Mouse (Mus musculus) liver, embryonic 16.5 days (tissue): Measurements from ENCODE around the gene Dlg5. TPM values are rescaled to one million over a fixed set of nuclear protein-coding genes. Genes with fewer than 3 reads are reported as not detected.

Experiments used
- ATAC-seq: fragments of 200-750 bp; cut with Nextera tagmentation; 2 replicates; pipeline ENCODE4 v1.8.0; 2017; ENCODE audit warnings: low read depth, mild to moderate bottlenecking, moderate number of reproducible peaks, moderate library complexity
- H3K27ac ChIP-seq: fragments of 300-500 bp; sonication (generic); 2 replicates; pipeline ENCODE4 v1.5.1; 2014; ENCODE audit warnings: mild to moderate bottlenecking, low read length
- H3K27me3 ChIP-seq: fragments of 300-500 bp; sonication (generic); 2 replicates; pipeline ENCODE4 v1.6.1; 2014; ENCODE audit warnings: low read depth, low read length, mixed read lengths; ENCODE audit not compliant: control insufficient read depth, insufficient read depth
- H3K36me3 ChIP-seq: fragments of 300-500 bp; sonication (generic); 2 replicates; pipeline ENCODE4 v1.6.1; 2014; ENCODE audit warnings: mild to moderate bottlenecking; ENCODE audit not compliant: control insufficient read depth, insufficient read depth
- H3K4me1 ChIP-seq: fragments of 300-500 bp; sonication (generic); 2 replicates; pipeline ENCODE4 v1.6.1; 2014; ENCODE audit warnings: low read depth, low read length, mixed read lengths; ENCODE audit not compliant: control insufficient read depth
- H3K4me2 ChIP-seq: fragments of 300-500 bp; sonication (generic); 2 replicates; pipeline ENCODE4 v1.6.1; 2014; ENCODE audit warnings: low read depth, low read length, mixed read lengths
- H3K4me3 ChIP-seq: fragments of 300-500 bp; sonication (generic); 2 replicates; pipeline ENCODE4 v1.5.1; 2014; ENCODE audit warnings: low read depth, mild to moderate bottlenecking, low read length
- H3K9ac ChIP-seq: fragments of 300-500 bp; sonication (generic); 2 replicates; pipeline ENCODE4 v1.6.1; 2014; ENCODE audit warnings: low read depth, low read length
- H3K9me3 ChIP-seq: fragments of 300-500 bp; sonication (generic); replicated peaks from 2 replicates; pipeline ENCODE4 v1.6.1; 2016; ENCODE audit warnings: low read length; ENCODE audit not compliant: control insufficient read depth
- WGBS: fragments of 180-500 bp; shearing (Covaris S2); extraction: QIAGEN DNeasy Blood & Tissue Kit; methylation state at CpG from one replicate; pipeline ENCODE4 v1.1.7; 2014; ENCODE audit not compliant: insufficient replicate concordance; 5-methylcytosine and 5-hydroxymethylcytosine counted together
- polyA plus RNA-seq: library from polyadenylated mRNA; unstranded; fragments of >200 nt; fragmentation: Nextera tagmentation; extraction: Ambion mirVana; gene quantifications from 2 replicates; pipeline ENCODE4 v1.2.1, GENCODE M21; 2015

Dlg5 gene
- polyA plus RNA-seq, 1 experiment from 2014 or later: 0.77 TPM

- no peak for ATAC-seq
- 62% methylated on average over 7 of the region's 7 CpGs for WGBS
- Histone ChIP-seq H3K9ac (no peak overlapping the region), H3K4me2 (no peak overlapping the region), H3K9me3 (no peaks in the 10 kb centered on the region), H3K27me3 (no peaks in the 10 kb centered on the region), H3K27ac (no peak overlapping the region), H3K4me3 (no peak overlapping the region), H3K36me3 (no peaks in the 10 kb centered on the region), H3K4me1 (peaks cover 8% of the 10 kb centered on the region)
Measured at GRCm38 (mm10) chr14:24134623-24135290, 111.0 kb downstream of the Dlg5 start.

DNA sequence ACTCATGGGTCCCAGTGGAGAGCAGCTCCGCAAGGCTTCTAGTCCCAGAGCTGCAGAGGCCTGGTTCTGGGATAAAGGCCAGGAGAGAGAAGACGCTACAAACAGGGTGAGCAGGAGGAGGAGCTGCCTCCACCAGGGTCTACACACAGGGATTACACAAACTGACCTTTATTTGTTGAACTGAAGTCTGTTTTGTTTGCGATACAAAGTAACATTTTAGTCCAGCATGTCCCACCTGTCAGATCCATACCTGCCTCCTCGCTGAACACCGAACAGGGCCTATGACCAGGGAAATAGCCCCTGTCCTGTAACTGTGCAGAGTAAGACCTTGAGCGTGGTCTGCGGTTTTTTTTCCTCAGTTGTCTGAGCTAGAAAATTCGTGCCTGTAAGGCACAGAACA, 111.9 kb downstream of the Dlg5 start:
- no peak overlapping the region for H3K4me3 ChIP-seq
- H3K4me1 ChIP-seq: no peaks in the 10 kb centered on the region
- H3K27me3 ChIP-seq: no peaks in the 10 kb centered on the region
- no peaks in the 10 kb centered on the region for H3K9me3 ChIP-seq
- H3K27ac ChIP-seq: no peak overlapping the region
- no peak overlapping the region for H3K9ac ChIP-seq
- H3K36me3 ChIP-seq: no peaks in the 10 kb centered on the region
- WGBS: 64% methylated on average over 8 of the region's 8 CpGs
- peak; percentile 65 for ATAC-seq
- no peak overlapping the region for H3K4me2 ChIP-seq

DNA sequence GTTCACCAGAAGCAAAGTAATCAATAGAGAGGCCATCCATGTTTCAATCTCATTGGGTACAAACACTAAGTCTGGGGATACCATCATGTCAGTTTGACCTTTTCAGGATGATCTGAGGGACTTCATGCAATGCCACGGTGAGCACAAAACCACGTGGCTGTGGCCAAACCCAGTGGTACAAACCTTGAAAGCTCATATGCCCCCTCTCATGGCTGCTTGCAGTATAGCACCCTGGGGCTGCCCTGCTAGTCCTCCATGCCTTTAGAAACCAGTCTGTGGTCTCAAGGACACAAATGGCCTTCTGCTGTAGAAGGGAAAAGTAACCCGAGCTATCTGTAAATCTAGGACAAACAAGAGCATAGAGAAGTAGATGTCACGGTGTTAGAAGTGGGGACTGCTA, 113.6 kb downstream of the Dlg5 start:
- Histone ChIP-seq H3K4me2 (no peak overlapping the region), H3K27ac (no peak overlapping the region), H3K27me3 (no peaks in the 10 kb centered on the region), H3K4me1 (no peaks in the 10 kb centered on the region), H3K9me3 (no peaks in the 10 kb centered on the region), H3K4me3 (no peak overlapping the region), H3K36me3 (no peaks in the 10 kb centered on the region), H3K9ac (no peak overlapping the region)
- ATAC-seq: no peak
- 19% methylated on average over 4 of the region's 4 CpGs for WGBS

- no peaks in the 10 kb centered on the region for H3K4me1 ChIP-seq
- no peak overlapping the region for H3K4me3 ChIP-seq
- no peak overlapping the region for H3K9ac ChIP-seq
- no peak for ATAC-seq
- 50% methylated on average over 2 of the region's 2 CpGs for WGBS
- no peaks in the 10 kb centered on the region for H3K27me3 ChIP-seq
- no peaks in the 10 kb centered on the region for H3K9me3 ChIP-seq
- no peak overlapping the region for H3K4me2 ChIP-seq
- no peaks in the 10 kb centered on the region for H3K36me3 ChIP-seq
- H3K27ac ChIP-seq: no peak overlapping the region
Measured at GRCm38 (mm10) chr14:24125069-24125468, 120.7 kb downstream of the Dlg5 start.

- WGBS: 28% methylated on average over 1 of the region's 1 CpGs
- no peak overlapping the region for H3K9ac ChIP-seq
- H3K36me3 ChIP-seq: no peaks in the 10 kb centered on the region
- H3K4me2 ChIP-seq: no peak overlapping the region
- no peaks in the 10 kb centered on the region for H3K27me3 ChIP-seq
- no peaks in the 10 kb centered on the region for H3K9me3 ChIP-seq
- H3K4me1 ChIP-seq: no peaks in the 10 kb centered on the region
- no peak overlapping the region for H3K4me3 ChIP-seq
- no peak overlapping the region for H3K27ac ChIP-seq
- no peak for ATAC-seq
Measured at GRCm38 (mm10) chr14:24124171-24124570, 121.5 kb downstream of the Dlg5 start.

DNA sequence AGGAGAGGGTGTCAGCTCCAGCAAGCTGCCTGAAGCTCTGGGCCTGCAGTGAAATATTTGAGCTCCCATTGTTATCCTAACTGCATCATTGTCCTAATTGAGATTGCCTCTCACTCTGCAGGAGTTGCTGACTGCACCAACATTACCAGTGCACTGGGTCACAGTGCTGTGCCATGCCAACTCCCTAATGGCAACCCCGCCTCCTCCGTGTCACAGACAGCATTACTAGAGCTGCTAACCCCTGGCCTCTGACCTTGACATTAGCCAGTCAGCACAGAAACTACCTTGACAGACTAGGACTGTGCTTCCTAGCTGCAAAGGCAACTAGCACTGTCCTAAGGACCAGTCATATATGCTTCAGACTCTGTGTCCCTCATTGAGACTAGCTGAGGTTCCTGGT, 139.0 kb downstream of the Dlg5 start:
- H3K4me1 ChIP-seq: no peaks in the 10 kb centered on the region
- WGBS: 55% methylated on average over 2 of the region's 2 CpGs

GRCm38 (mm10) chr14:24098828-24099227, 146.9 kb downstream of the Dlg5 start:
- no peak for ATAC-seq
- Histone ChIP-seq H3K9ac (no peak overlapping the region), H3K27me3 (no peaks in the 10 kb centered on the region), H3K4me2 (no peak overlapping the region), H3K9me3 (no peaks in the 10 kb centered on the region), H3K4me3 (no peak overlapping the region), H3K4me1 (no peaks in the 10 kb centered on the region), H3K36me3 (no peaks in the 10 kb centered on the region), H3K27ac (no peak overlapping the region)
- 49% methylated on average over 4 of the region's 4 CpGs for WGBS

More for the DNA sequence above, 139.0 kb downstream of the Dlg5 start:
- Histone ChIP-seq H3K27me3 (no peaks in the 10 kb centered on the region), H3K36me3 (no peaks in the 10 kb centered on the region), H3K9ac (no peak overlapping the region), H3K4me2 (no peak overlapping the region), H3K9me3 (no peaks in the 10 kb centered on the region), H3K27ac (no peak overlapping the region), H3K4me3 (no peak overlapping the region)
- no peak for ATAC-seq

GRCm38 (mm10) chr14:24094656-24095055, 151.1 kb downstream of the Dlg5 start:
- no peak overlapping the region for H3K9ac ChIP-seq
- no peaks in the 10 kb centered on the region; the same call in 1 of the 2 replicates for H3K4me1 ChIP-seq
- no peaks in the 10 kb centered on the region for H3K9me3 ChIP-seq
- 90% methylated on average over 1 of the region's 1 CpGs for WGBS
- H3K27ac ChIP-seq: no peak overlapping the region
- H3K4me2 ChIP-seq: no peak overlapping the region
- H3K4me3 ChIP-seq: no peak overlapping the region
- no peak for ATAC-seq
- no peaks in the 10 kb centered on the region for H3K27me3 ChIP-seq
- H3K36me3 ChIP-seq: no peaks in the 10 kb centered on the region

DNA sequence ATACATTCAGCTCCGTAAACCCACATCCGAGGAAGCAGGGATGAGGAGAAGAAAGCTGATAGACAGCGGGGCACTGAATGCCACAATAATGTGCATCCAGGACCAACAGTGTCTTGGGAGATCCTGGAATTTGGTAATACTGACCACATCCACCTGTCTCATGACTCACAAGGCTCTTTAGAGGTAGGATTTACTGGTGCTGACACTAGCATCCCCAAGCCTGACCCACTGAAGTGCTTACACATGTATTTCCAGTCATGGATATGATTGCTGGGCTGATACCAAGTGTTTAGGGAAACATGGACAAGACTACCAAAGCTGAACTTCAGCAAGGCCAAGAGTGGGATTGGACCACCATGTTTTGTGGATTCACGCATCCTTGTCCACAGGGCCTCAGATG, 152.5 kb downstream of the Dlg5 start:
- Histone ChIP-seq H3K27ac (no peak overlapping the region), H3K4me1 (no peaks in the 10 kb centered on the region; the same call in 1 of the 2 replicates), H3K27me3 (no peaks in the 10 kb centered on the region), H3K9me3 (no peaks in the 10 kb centered on the region), H3K4me2 (no peak overlapping the region), H3K36me3 (no peaks in the 10 kb centered on the region), H3K9ac (no peak overlapping the region), H3K4me3 (no peak overlapping the region)
- ATAC-seq: no peak
- 78% methylated on average over 4 of the region's 4 CpGs for WGBS
